Mouse (Mus musculus): Measurements from ENCODE around the gene 4930404N11Rik.

4930404N11Rik gene

GRCm38 (mm10) chr10:81401521-81402226, 36.1 kb upstream of the 4930404N11Rik start:
- DNase-seq: peak; percentile 68 to 69

DNA sequence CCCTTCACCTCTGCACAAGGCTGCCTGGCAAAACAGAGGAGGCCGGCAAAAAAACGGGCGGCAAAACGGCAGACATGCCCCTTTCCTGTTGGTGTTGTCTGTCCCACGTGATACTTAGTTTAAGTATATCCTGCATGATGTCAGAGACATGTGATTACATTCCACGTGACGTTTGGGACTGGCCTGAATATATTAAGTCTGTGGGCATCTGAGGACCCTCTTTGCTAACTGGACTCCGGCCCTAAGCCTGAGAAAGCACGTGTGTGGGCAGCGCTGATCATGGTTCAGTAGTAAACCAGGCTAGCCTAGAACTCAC, 35.5 kb upstream of the 4930404N11Rik start:
- no peak for DNase-seq

- DNase-seq: peak; percentile 89 to 90
These were observed 35.0 kb upstream of the 4930404N11Rik start for GRCm38 (mm10) chr10:81400371-81401204.

- DNase-seq: no peak
These were observed 34.2 kb upstream of the 4930404N11Rik start for GRCm38 (mm10) chr10:81399798-81400308.

DNA sequence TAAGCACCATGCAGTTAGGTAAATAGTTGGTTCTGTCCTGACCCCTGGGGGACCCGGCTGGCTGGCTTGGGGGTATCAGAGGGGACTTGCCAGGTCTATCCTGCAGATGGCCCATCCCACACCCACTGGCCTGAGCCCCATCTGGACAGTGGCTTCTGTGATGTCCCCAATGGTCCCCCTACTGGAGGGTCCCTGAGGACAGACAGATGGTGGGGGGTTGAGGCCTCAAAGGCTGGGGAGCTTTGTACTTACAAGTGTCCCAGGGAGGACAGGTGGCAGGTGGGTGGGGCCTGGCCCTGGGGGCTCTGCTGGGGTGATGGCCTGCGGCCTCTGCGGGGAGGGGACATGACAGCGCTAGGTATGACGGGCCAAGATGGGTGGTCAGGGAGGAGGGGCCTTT, 33.7 kb upstream of the 4930404N11Rik start:
- no peak for DNase-seq

- DNase-seq: no peak
These were observed 31.1 kb upstream of the 4930404N11Rik start for GRCm38 (mm10) chr10:81396749-81397148.

- DNase-seq: no peak
These were observed 30.2 kb upstream of the 4930404N11Rik start for GRCm38 (mm10) chr10:81395865-81396264.

- DNase-seq: peak; percentile 67 to 80
These were observed 29.5 kb upstream of the 4930404N11Rik start for GRCm38 (mm10) chr10:81395127-81395526.

DNA sequence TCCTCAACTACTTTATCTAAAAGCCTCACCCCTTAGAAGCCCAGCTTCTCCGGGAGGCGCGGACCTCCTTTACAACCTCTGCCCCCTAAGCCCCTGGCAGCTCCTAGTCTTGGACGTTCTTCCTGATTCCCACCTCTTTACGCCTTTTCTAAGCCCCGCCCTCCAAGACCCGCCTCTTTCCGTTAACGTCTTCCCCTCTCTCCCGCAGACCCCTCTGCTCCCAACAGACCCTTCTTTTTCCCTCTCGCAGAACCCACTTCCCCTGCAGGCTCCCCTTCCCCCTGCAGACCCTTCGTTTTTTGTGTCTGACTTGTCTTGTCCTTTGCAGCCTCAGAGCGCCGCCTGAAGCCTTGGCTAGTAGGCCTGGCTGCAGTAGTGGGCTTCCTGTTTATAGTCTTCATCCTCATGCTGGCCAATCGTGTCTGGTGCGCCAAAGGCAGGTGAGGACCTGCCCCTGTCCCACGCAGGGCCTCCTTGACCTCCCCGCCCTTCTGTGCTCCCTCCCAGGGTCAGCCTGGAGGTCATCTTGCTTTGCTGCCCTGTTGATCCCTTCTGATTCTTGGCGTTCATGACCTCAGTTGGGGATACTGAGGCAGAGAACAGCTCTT, 27.9 kb upstream of the 4930404N11Rik start:
- no peak for DNase-seq

DNA sequence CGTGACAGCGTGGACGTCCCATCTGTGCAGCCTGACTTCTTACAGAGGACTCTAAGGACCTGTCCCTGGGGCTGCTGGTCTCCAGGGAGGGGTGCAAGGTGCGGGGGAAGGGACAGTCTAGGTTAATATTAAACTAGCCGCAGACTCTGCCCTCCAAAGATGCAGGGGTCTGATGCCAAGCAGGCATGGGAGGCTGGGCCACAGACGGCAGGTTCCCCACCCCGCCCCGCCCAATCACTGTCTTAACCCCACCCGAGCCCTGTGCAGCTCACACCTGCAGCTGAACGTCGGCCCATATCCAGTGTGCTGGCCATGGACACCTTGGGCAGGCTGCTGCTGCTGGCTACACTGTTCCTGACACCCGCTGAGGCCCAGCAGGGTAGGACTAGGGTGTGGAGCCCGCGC, 27.2 kb upstream of the 4930404N11Rik start, which contains the start of gene Smim24:
Smim24 (plus strand) TSS at position 271 of the 405 bp plus-strand sequence.
- DNase-seq: no peak

DNA sequence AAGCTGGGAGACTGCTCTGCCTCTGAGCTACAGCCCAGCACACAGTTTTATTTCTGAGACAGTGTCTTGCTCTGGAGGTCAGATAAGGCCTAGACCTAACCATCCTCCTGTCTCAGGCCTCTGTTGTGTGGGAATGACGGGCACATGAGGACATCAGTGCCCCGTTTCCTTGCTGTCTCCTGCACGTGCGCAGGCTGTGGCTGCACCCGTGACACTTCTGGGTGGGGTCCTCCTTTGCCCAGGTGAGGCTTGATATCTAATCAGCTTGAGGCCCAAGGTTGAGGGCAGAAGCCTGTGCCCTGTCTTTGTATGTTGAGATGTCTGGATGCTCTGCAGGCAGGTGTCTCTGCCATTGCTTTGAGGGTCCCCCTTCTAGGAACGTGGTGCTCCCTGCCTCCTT, 26.7 kb upstream of the 4930404N11Rik start:
- no peak for DNase-seq

DNA sequence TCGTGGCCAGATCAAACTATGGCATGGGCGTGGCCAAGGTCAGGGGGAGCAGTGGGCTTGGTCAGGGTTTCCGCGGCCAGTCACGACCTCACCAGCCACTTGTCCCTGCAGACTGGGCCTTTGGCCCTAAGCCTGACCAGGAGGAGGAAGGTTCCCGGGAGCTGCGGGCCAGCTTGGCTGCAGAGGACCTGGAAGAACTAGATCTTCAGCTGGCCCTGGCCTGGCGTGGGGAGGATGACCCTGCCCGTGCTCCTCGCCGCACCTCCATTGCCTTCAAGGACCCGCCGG, 25.0 kb upstream of the 4930404N11Rik start:
- DNase-seq: no peak

- DNase-seq: peak; percentile 71 to 86
These were observed 24.4 kb upstream of the 4930404N11Rik start for GRCm38 (mm10) chr10:81389801-81390677.

DNA sequence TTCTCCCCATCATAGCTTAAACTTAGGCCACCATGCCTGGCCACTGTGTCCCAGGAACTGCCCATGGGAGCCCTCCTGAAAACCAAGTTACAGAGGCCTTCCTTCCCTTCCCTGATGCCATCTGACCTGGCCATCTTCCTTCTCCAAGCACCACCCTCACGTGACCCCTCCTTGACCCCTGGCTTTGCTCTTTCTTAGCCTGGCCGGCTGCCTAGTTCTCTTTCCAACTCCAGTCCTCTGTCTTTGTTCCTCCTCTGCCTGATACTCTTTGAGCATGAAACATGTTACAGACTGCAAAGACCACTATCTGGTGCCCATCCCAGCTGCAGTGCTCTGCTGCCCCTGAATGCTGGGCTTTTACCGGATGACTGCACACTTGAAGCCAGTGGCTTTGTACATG, 23.8 kb upstream of the 4930404N11Rik start:
- no peak for DNase-seq

GRCm38 (mm10) chr10:81388505-81389055, 23.0 kb upstream of the 4930404N11Rik start, which contains the start of gene Gm48552:
Gm48552 (plus strand) TSS chr10:81389005.
- no peak for DNase-seq

DNA sequence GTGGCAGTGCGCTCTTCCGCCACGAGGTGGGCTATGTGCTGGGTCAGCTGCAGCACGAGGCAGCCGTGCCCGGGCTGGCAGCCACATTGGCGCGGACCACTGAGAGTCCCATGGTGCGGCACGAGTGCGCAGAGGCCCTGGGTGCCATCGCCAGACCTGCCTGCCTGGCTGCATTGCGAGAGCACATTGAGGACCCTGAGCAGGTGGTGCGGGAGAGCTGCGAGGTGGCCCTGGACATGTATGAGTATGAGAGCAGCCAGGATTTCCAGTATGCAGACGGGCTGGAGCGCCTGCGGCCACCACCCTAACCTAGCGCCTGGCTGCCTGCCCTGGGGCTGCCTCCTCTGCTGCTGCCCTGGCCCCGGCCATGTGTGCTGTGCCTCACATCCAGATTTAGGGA, 22.1 kb upstream of the 4930404N11Rik start:
- DNase-seq: no peak

- DNase-seq: no peak
These were observed 20.1 kb upstream of the 4930404N11Rik start for GRCm38 (mm10) chr10:81385603-81386306.

DNA sequence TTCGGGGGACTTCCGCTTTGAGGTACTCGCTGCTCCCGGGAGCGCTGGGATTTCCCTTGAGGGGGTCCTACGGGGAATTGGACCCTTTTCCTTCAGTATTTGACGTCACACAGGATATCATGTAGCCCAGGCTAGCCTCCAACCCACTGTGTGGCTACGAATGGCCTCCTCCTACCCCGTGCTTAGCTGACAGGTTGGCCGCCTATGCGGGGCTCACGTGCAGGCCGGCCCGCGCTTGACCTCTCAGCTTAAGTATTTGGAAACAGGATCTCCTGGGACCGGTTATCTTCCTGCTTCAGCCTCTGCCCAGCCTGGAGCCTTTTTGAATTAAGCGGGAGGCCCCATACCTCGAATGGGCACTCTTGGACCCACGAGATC, 19.0 kb upstream of the 4930404N11Rik start:
- DNase-seq: no peak

DNA sequence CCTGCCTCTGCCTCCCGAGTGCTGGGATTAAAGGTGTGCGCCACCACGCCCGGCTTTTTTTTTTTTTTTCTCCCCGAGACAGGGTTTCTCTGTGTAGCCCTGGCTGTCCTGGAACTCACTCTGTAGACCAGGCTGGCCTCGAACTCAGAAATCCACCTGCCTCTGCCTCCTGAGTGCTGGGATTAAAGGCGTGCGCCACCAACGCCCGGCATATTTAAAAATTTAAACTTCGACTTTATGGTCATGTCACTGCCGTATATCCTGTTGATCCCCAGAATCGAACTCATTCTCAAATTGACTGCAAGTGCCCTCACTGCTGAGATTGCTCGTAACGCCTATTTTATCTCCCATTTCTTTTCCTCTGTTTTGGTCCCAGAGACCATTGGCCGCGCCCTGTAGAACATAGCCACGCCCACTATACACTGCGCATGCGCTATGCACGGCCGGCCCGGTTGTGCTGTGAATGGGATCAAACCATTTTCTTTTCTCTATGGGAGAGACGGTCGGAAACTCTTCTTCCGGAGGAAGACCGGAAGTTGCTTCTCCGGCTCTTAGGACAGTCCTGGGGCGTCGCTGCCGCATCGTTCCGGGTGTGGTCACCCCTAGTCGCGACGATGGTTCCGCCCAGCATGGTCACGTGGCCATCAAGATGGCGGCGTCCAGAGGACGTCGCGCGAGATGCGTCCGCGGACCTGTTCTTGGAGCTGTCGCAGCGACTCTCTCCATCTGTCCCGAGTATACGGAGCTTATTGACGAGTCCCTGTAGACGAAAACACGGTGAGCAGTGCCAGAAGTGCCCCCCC, 18.4 kb upstream of the 4930404N11Rik start, which contains the start of the genes Dohh and Gm48551:
Dohh (plus strand) TSS at position 627 of the 803 bp plus-strand sequence.
Gm48551 (plus strand) TSS at position 665 of the 803 bp plus-strand sequence.
- peak; percentile 99 to 100 for DNase-seq

DNA sequence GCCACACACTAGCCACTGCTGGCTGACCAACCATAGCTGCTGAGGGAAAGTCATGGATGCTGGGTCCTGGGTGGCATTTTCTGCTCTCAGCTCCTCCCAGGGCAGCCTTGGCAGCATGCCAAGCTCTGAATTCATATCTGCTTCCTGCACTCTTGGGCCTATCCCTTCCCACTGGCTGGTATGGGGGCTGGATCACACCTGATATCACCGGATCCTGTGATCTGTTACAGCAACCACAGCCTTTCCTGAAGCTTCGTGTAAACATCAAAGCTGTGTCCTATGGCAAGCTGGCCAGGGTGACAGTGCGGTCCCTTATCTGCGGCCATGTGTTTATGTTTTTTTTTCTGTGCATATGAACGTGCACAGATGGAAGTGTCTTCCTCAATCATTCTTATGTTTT, 16.4 kb upstream of the 4930404N11Rik start:
- DNase-seq: no peak

Data from cerebellum, adult 18-20 months (tissue).